Mouse (Mus musculus) C2C12 (cell line): ENCODE measurements around the gene Kctd17.

Experiments used
- CTCF ChIP-seq: IDR thresholded peaks from one replicate; pipeline ENCODE4 v1.5.1; 2011; ENCODE audit not compliant: control insufficient read depth, insufficient read depth, insufficient read length
- MAX ChIP-seq: IDR thresholded peaks from one replicate; pipeline ENCODE4 v1.6.1; 2011; ENCODE audit warnings: mild to moderate bottlenecking, control low read depth
- MYOD1 ChIP-seq: IDR thresholded peaks from one replicate; pipeline ENCODE4 v1.6.1; 2011; ENCODE audit warnings: low read depth; ENCODE audit not compliant: control insufficient read depth, insufficient read length
- MYOG ChIP-seq: IDR thresholded peaks from one replicate; pipeline ENCODE4 v1.6.1; 2011; ENCODE audit not compliant: control insufficient read depth, insufficient read length; ENCODE audit errors: extremely low read depth
- USF1 ChIP-seq: IDR thresholded peaks from one replicate; pipeline ENCODE4 v1.6.1; 2011; ENCODE audit warnings: low read depth, mild to moderate bottlenecking, control low read depth, moderate library complexity

GRCm38 (mm10) chr15:78480991-78481390 is 52.6 kb downstream of the Kctd17 start:
- no peak for TF ChIP-seq MYOD1
- no peak for TF ChIP-seq CTCF
- no peak for TF ChIP-seq MYOG
- TF ChIP-seq USF1 = no peak
- no peak for TF ChIP-seq MAX
